Mouse (Mus musculus) thymus, adult 2 months (tissue): ENCODE results near the gene Rnf31. TPM values are rescaled to one million over a fixed set of nuclear protein-coding genes. Genes with fewer than 3 reads are reported as not detected.

Experiments
- DNase-seq: peaks from one replicate; pipeline ENCODE4 v3.0.0; 2021
- H3K27ac ChIP-seq: fragments of 200-500 bp; 2 replicates; pipeline ENCODE4 v1.5.1; 2012; ENCODE audit warnings: low read length, control low read depth; ENCODE audit not compliant: control insufficient read depth, insufficient read depth
- H3K27me3 ChIP-seq: fragments of 200-500 bp; 2 replicates; pipeline ENCODE4 v1.6.1; 2012; ENCODE audit warnings: mild to moderate bottlenecking, low read length, moderate library complexity, mixed read lengths; ENCODE audit not compliant: control insufficient read depth, insufficient read depth
- H3K36me3 ChIP-seq: fragments of 200-500 bp; 2 replicates; pipeline ENCODE4 v1.6.1; 2012; ENCODE audit warnings: mild to moderate bottlenecking, low read length, moderate library complexity; ENCODE audit not compliant: control insufficient read depth, insufficient read depth
- H3K4me1 ChIP-seq: fragments of 200-500 bp; replicated peaks from 2 replicates; pipeline ENCODE4 v1.6.1; 2012; ENCODE audit warnings: low read length; ENCODE audit not compliant: control insufficient read depth, insufficient read depth
- H3K4me3 ChIP-seq: fragments of 200-500 bp; 2 replicates; pipeline ENCODE4 v1.5.1; 2012; ENCODE audit warnings: mild to moderate bottlenecking, low read length, control low read depth, moderate library complexity; ENCODE audit not compliant: control insufficient read depth, insufficient read depth
- CTCF ChIP-seq: fragments of 200-500 bp; IDR thresholded peaks from 2 replicates; pipeline ENCODE4 v1.5.1; 2012; ENCODE audit warnings: mild to moderate bottlenecking, control low read depth, low read length, moderate library complexity, borderline replicate concordance; ENCODE audit not compliant: control insufficient read depth, poor library complexity, insufficient read depth; ENCODE audit errors: extremely low read depth
- POLR2A ChIP-seq: fragments of 200-500 bp; IDR thresholded peaks from 2 replicates; pipeline ENCODE4 v1.6.1; 2012; ENCODE audit warnings: mild to moderate bottlenecking, low read length, control low read depth, moderate library complexity; ENCODE audit not compliant: control insufficient read depth, poor library complexity, insufficient read depth; ENCODE audit errors: extremely low read depth
- WGBS: fragments of 180-500 bp; shearing (Covaris S2); methylation state at CpG from one replicate; pipeline ENCODE4 v1.1.7; 2018; 5-methylcytosine and 5-hydroxymethylcytosine counted together
- polyA plus RNA-seq: library from polyadenylated mRNA; depleted of rRNA; stranded (reverse); fragments of >200 nt; gene quantifications from 2 replicates; pipeline ENCODE4 v1.2.3, GENCODE M21; 2012

Rnf31 gene
- polyA plus RNA-seq, 1 experiment, result 84.0 TPM

GRCm38 (mm10) chr14:55629312-55629711 lies 37.8 kb downstream of the Rnf31 start:
- Histone ChIP-seq H3K36me3 (no peaks in the 10 kb centered on the region), H3K4me3 (no peak overlapping the region), H3K27me3 (no peaks in the 10 kb centered on the region), H3K4me1 (no peaks in the 10 kb centered on the region), H3K27ac (no peak overlapping the region)
- WGBS, result 38% methylated on average over 5 of the region's 5 CpGs
- peak; percentile 84; the same call in 1 of the 2 replicates for TF ChIP-seq CTCF
- TF ChIP-seq POLR2A, result no peak
- peak; percentile 81 for DNase-seq

DNA sequence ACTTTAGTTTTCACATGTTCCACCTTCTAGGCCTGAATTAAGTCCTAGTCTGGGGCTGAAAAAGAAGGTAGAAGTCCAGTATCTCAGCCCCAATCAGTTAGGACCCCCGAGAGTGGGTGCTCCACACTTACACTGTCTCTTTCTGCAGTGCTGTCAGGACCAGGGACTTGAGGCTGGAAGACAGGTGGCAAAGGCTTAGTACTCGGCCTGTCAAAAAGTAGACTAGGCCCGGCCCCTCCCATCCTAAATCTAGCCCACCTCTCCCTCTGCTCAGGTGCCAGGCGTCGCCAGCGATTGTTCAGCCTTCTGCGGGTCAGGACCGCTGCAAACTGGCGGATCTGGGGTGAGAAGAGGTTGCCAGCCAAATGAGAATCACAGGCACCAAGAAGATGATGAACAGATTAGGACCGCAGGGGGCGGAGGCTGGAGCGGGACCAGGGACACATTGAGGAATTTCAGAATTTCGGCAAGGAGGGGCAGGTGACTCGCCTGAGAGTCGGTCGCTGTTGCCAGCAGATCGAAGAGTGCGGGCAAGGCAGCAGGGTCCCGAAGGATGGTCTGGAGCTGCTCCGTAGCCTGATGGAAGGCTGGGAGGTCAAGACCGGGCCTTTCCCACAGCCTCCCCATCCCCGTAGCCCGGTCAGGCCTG lies 43.5 kb downstream of the Rnf31 start:
- no peak overlapping the region for H3K27ac ChIP-seq
- TF ChIP-seq CTCF, result no peak
- TF ChIP-seq POLR2A, result no peak
- peaks cover 6% of the 10 kb centered on the region for H3K4me1 ChIP-seq
- WGBS, result 7% methylated on average over 23 of the region's 23 CpGs
- no peak for DNase-seq
- H3K4me3 ChIP-seq, result peak overlapping the region; percentile 51
- no peaks in the 10 kb centered on the region for H3K27me3 ChIP-seq
- no peaks in the 10 kb centered on the region; the same call in 1 of the 2 replicates for H3K36me3 ChIP-seq

GRCm38 (mm10) chr14:55635523-55636007 lies 44.1 kb downstream of the Rnf31 start, which contains the start of gene Ipo4:
Gene Ipo4, minus strand, starts transcription at chr14:55635957.
- WGBS, result under 1% methylated on average over 30 of the region's 33 CpGs
- H3K4me1 ChIP-seq, result peaks cover 6% of the 10 kb centered on the region
- no peak within 1 kb of the TSS for H3K27ac ChIP-seq
- DNase-seq, result peak; percentile 84
- peak within 1 kb of the TSS; percentile 51 for H3K4me3 ChIP-seq
- no peaks in the 10 kb centered on the region for H3K27me3 ChIP-seq
- TF ChIP-seq POLR2A (peak; percentile 62; the same call in 1 of the 2 replicates), CTCF (no peak)
- H3K36me3 ChIP-seq, result no peaks in the 10 kb centered on the region; the same call in 1 of the 2 replicates

GRCm38 (mm10) chr14:55637795-55638194 lies 46.3 kb downstream of the Rnf31 start, which contains the start of gene Gm49378:
Gene Gm49378, minus strand, starts transcription at chr14:55637895.
- TF ChIP-seq POLR2A (no peak), CTCF (no peak)

DNA sequence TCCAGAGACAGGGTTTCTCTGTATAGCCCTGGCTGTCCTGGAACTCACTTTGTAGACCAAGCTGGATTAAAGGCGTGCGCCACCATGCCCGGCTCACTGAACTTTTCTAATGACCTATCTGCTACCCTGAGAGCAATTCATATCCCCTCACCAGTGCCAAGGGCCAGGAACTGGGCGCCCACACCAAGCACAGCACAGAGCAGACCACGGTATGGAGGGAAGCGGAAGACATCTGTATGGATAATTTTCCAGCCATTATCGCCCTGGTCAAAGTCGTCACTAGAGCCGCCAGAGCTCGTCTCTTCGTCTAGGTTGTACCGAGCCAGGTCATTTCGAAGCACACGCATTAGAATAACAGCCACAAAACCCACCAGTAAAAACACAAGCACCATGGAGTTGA lies 49.3 kb downstream of the Rnf31 start:
- peaks cover 15% of the 10 kb centered on the region for H3K4me1 ChIP-seq

More at GRCm38 (mm10) chr14:55637795-55638194, 46.3 kb downstream of the Rnf31 start, which contains the start of gene Gm49378:
- Histone ChIP-seq H3K27ac (no peak within 1 kb of the TSS), H3K4me1 (peaks cover 13% of the 10 kb centered on the region), H3K27me3 (no peaks in the 10 kb centered on the region), H3K4me3 (no peak within 1 kb of the TSS), H3K36me3 (no peaks in the 10 kb centered on the region; the same call in 1 of the 2 replicates)
- WGBS, result 95% methylated on average over 9 of the region's 9 CpGs
- DNase-seq, result no peak

DNA sequence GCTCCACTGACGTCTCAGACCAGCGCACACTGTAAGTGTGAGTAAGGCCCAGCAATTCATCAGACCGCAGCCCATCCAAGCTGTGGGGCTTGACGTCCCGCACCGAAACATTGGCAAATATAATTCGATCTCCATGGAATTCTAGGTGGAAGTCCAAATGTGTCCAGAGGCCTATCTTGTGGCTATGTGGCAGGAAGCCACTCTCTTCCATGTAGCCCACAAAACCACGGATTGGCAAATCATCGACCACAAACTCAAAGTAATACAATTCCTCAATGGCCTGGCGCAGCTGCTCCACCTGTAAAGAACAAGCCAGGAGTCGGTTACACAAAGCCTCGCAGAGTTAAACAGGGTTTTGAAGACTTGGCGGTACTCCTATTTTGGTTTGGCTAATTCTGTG lies 49.8 kb downstream of the Rnf31 start:
- no peak overlapping the region for H3K4me3 ChIP-seq
- no peaks in the 10 kb centered on the region; the same call in 1 of the 2 replicates for H3K36me3 ChIP-seq
- no peaks in the 10 kb centered on the region for H3K27me3 ChIP-seq
- DNase-seq, result no peak
- 78% methylated on average over 13 of the region's 13 CpGs for WGBS
- TF ChIP-seq CTCF, result no peak
- TF ChIP-seq POLR2A, result no peak
- peaks cover 15% of the 10 kb centered on the region for H3K4me1 ChIP-seq
- no peak overlapping the region for H3K27ac ChIP-seq

More for the DNA sequence above, 49.3 kb downstream of the Rnf31 start:
- Histone ChIP-seq H3K36me3 (no peaks in the 10 kb centered on the region; the same call in 1 of the 2 replicates), H3K27me3 (no peaks in the 10 kb centered on the region), H3K4me3 (no peak overlapping the region), H3K27ac (no peak overlapping the region)
- no peak for DNase-seq
- TF ChIP-seq CTCF, result no peak
- WGBS, result 96% methylated on average over 14 of the region's 14 CpGs
